Mouse (Mus musculus): Measurements from ENCODE around the gene Sapcd1. TPM values are rescaled to one million over a fixed set of nuclear protein-coding genes. Genes with fewer than 3 reads are reported as not detected.

The Sapcd1 gene
- polyA plus RNA-seq, 1 experiment from 2014 or later, result 2.5 TPM

DNA sequence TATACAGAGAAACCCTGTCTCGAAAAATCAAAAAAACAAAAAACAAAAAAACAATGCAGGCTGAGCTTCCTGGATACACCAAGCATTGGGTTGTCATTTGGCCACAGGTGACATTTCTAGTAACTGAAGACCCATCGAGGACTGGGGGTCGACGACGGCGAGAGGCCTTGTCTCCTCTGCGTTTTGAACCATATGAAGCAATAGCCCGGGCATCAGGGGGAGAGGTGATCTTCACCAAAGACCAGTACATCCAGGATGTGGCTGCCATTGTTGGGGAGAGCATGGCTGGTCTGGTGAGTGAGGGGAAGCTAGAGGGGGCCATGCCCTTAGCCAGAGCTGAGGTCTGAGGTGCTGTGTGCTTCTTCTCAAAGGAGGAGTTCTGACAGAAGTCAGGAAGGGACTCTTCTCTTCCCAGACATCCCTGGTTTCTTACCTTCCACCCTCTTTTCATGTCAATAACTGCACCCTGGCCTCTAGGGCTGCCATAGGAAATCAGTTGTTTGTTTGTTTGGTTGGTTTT, 5.2 kb downstream of the Sapcd1 start:
- Histone ChIP-seq H3K36me3 (peaks cover 6% of the 10 kb centered on the region; the same call in 1 of the 2 replicates), H3K4me2 (no peak overlapping the region), H3K9ac (no peak overlapping the region), H3K27me3 (no peaks in the 10 kb centered on the region), H3K4me1 (replicated peaks) (peaks cover 22% of the 10 kb centered on the region), H3K4me3 (no peak overlapping the region), H3K27ac (no peak overlapping the region), H3K9me3 (no peaks in the 10 kb centered on the region)
- 93% methylated on average over 8 of the region's 8 CpGs for WGBS
- ATAC-seq (ENCODE audit: low FRiP score), result no peak

DNA sequence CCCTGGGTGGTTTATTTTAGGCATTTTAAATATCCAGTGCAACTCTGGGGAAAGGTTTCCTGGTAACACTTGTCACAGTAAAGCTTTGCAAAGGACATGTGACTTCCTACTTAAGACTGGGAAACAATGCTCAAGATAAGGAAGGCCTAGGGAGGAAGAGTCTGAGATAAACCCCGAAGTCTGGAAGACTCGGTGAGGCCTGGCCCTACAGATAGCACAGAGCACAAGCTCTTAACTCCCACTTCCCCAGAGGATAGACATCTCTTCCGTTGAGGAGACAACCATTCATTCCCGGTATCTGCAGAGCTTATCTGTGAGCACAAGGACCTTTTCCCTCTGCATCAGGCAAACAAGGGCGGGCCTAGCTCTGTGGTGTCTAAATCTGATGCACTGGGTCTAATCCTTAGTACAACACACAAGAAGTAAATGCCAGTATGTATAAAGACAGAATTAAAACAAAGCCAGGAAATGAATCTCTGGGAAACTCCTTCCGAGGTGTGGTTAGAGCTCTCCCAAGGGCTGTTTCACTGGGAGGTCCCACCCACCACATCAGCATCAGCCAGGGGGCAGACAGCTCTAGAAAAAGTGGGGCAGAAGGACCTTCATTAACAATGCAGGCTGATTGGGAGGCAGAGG, 5.9 kb downstream of the Sapcd1 start:
- Histone ChIP-seq H3K27ac (no peak overlapping the region; the same call in 1 of the 2 replicates), H3K4me3 (no peak overlapping the region), H3K36me3 (peaks cover 12% of the 10 kb centered on the region), H3K4me1 (replicated peaks) (peaks cover 16% of the 10 kb centered on the region), H3K4me2 (no peak overlapping the region), H3K9ac (no peak overlapping the region), H3K27me3 (no peaks in the 10 kb centered on the region), H3K9me3 (no peaks in the 10 kb centered on the region)
- no peak for ATAC-seq (ENCODE audit: low FRiP score)
- 65% methylated on average over 6 of the region's 6 CpGs for WGBS

DNA sequence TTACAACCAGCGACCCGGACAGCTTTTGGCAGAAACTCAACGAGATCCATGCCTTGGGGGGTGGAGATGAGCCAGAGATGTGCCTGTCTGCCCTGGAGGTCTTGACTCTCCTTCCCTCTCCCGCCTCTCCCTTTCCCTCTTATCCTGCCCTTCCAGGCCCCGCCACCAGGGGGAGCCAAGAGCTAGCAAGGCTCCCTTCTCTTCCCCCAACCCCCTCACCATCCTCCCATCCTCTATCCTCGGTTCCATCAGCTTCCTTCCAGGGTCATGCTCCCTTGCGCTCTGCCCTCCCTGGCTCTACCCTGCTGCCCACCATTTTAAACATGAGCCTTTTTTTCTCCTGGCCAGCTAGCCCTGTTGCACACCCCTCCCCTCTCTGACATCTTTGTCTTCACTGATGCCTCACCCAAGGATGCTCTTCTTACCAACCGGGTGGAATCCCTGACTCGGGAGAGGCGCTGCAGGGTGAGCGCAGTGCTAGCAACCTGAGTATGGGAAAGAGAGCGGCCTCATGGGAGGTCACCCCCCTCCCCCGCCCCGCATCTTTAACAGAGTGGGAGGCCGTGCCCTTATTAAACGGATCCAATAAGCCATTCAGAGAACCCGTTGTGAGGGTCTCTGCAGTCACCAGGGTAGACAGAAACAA, 6.5 kb downstream of the Sapcd1 start:
- Histone ChIP-seq H3K4me1 (replicated peaks) (peaks cover 18% of the 10 kb centered on the region), H3K9me3 (no peaks in the 10 kb centered on the region), H3K27me3 (no peaks in the 10 kb centered on the region), H3K36me3 (peaks cover 19% of the 10 kb centered on the region), H3K4me3 (no peak overlapping the region), H3K4me2 (peak overlapping the region; percentile 31), H3K27ac (peak overlapping the region; percentile 26; the same call in 1 of the 2 replicates), H3K9ac (0 out of 2 replicates have a peak overlapping the region, but pooled peaks have one; percentile 39)
- 5% methylated on average over 17 of the region's 17 CpGs for WGBS
- ATAC-seq (ENCODE audit: low FRiP score), result peak; percentile 30; the same call in 1 of the 2 replicates

DNA sequence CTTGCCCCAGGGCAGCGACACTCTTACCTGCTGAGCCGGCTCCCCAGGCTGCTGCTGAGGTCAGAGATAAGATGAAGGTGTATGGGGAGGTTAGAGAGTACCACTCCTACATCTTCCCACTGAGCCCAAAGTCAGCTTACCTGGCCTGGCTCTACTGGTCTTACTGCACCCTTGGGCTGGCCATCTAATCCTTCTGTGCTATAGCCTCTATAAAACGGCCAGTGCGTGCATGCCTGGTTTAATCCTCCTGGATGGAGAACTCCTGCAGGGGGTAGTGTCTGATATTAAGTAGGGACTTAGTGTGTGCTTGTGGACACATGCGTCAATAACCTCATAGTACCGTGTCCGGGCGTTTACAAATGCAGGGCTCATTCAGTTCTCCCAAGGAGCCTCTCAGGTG, 7.3 kb downstream of the Sapcd1 start:
- no peak overlapping the region for H3K4me3 ChIP-seq
- no peaks in the 10 kb centered on the region for H3K27me3 ChIP-seq
- H3K4me1 ChIP-seq (replicated peaks), result peaks cover 19% of the 10 kb centered on the region
- 94% methylated on average over 8 of the region's 8 CpGs for WGBS
- H3K4me2 ChIP-seq, result no peak overlapping the region
- no peak for ATAC-seq (ENCODE audit: low FRiP score)
- no peaks in the 10 kb centered on the region for H3K9me3 ChIP-seq
- H3K36me3 ChIP-seq, result peaks cover 27% of the 10 kb centered on the region
- H3K27ac ChIP-seq, result no peak overlapping the region
- no peak overlapping the region for H3K9ac ChIP-seq

DNA sequence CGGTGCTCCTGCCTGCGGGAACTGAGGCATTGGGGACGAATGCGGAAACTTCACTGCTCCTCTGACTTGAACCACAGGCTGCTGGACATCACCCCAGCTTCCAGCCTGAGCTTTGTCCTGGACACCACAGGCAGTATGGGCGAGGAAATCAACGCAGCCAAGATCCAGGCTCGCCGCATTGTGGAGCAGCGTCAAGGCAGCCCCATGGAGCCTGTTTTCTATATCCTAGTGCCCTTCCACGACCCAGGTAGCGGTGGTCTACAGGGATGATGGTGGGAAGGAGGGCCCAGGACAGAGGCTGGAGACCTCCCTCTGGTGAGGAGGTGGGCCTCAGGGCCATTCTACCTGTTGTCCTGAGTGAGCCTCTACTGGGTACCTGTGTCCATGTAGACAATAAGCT, 7.9 kb downstream of the Sapcd1 start:
- 80% methylated on average over 11 of the region's 11 CpGs for WGBS
- Histone ChIP-seq H3K4me3 (no peak overlapping the region), H3K9ac (no peak overlapping the region), H3K4me1 (replicated peaks) (peaks cover 19% of the 10 kb centered on the region), H3K27ac (no peak overlapping the region), H3K4me2 (no peak overlapping the region), H3K9me3 (no peaks in the 10 kb centered on the region), H3K27me3 (no peaks in the 10 kb centered on the region), H3K36me3 (peaks cover 33% of the 10 kb centered on the region)
- no peak for ATAC-seq (ENCODE audit: low FRiP score)

DNA sequence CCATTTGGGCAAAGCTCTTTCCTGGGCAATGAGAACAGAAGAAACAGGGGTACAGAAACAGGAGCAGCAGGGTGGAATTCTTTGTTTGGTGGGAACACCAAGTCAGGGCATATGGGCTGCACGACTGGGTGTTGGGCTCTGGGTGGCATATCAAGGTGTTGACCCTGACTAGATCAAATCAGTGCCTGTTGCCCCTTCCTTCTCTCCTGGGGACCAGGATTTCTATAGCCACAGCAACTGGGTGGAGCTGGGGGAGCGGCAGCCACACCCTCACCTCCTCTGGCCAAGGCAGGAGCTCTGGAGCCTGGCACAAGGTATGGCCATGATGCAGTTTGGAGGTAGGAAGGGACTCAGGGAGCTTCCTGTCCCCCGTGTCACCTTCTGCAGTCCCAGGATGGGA, 9.6 kb downstream of the Sapcd1 start:
- 89% methylated on average over 3 of the region's 3 CpGs for WGBS
- Histone ChIP-seq H3K4me3 (no peak overlapping the region), H3K27me3 (no peaks in the 10 kb centered on the region), H3K4me2 (no peak overlapping the region), H3K27ac (no peak overlapping the region), H3K4me1 (replicated peaks) (peaks cover 19% of the 10 kb centered on the region), H3K9ac (peak overlapping the region; percentile 5; the same call in 1 of the 2 replicates), H3K9me3 (no peaks in the 10 kb centered on the region), H3K36me3 (peaks cover 50% of the 10 kb centered on the region)
- no peak for ATAC-seq (ENCODE audit: low FRiP score)

DNA sequence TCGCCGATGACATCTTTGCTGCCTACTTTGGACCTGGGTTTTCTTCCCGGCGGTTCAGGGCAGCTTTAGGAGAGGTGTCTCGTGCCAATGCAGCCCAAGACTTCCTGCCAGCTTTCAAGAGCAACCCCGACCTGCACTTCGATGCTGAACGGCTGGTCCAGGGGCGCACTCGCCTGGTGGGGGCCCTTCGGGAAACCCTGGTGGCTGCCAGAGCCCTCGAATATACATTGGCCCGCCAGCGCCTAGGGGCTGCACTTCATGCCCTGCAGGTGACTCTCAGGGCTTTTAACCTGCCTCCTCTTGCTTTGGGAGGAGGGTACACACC, 10.1 kb downstream of the Sapcd1 start:
- Histone ChIP-seq H3K9me3 (no peaks in the 10 kb centered on the region), H3K4me3 (no peak overlapping the region), H3K27me3 (no peaks in the 10 kb centered on the region), H3K36me3 (peaks cover 55% of the 10 kb centered on the region), H3K27ac (no peak overlapping the region), H3K9ac (no peak overlapping the region), H3K4me2 (no peak overlapping the region), H3K4me1 (replicated peaks) (peaks cover 19% of the 10 kb centered on the region)
- 75% methylated on average over 14 of the region's 14 CpGs for WGBS
- ATAC-seq (ENCODE audit: low FRiP score), result no peak

DNA sequence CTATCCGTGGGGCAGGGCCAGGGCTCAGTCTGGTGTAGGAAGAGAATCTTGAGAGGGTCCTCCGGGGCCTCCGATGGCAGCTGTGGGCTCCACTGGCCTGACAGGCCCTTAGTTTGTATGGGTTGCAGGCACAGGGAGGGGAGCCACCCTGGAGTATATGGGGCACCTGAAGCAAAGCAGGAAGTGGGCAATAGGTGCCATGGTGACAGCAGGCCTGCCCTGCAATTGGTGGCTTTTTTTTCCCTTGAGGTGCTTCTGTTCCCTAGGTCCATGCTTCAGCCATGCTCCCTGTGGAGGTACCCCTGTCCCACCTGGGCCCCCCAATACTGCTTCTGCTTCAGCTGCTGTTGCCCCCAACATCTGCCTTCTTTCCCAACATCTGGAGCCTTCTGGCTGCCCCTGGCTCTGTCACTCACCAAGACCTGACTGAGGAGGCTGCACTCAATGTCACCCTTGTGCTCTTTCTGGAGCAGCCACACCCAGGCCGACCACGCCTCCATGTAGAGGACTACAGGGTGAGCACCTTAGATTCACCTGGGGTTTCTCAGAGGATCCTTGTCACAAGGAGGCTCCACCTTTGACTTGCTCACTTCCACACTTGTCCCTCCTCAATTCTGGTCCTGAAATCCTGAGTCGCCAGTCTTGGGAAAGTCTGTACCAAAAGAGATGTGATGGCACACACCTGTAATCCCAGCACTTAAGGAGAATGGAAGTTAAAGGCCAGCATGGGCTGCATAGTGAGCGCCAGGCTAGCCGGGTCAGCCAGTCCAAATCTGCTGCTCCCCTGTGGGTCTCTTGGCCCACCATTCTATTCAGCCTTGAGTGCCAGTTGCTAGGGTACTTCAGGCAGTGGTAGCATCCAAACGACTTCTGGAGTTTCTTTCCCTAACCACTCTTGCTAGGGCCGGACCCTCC, 10.8 kb downstream of the Sapcd1 start:
- WGBS, result 82% methylated on average over 10 of the region's 10 CpGs
- no peak overlapping the region for H3K9ac ChIP-seq
- H3K4me2 ChIP-seq, result no peak overlapping the region
- H3K36me3 ChIP-seq, result peaks cover 62% of the 10 kb centered on the region
- H3K4me1 ChIP-seq (replicated peaks), result peaks cover 19% of the 10 kb centered on the region
- H3K27me3 ChIP-seq, result no peaks in the 10 kb centered on the region
- no peak overlapping the region for H3K27ac ChIP-seq
- no peak overlapping the region for H3K4me3 ChIP-seq
- 0 out of 2 replicates have a peak, but pooled peaks have one; percentile 6 for ATAC-seq (ENCODE audit: low FRiP score)
- H3K9me3 ChIP-seq, result no peaks in the 10 kb centered on the region

DNA sequence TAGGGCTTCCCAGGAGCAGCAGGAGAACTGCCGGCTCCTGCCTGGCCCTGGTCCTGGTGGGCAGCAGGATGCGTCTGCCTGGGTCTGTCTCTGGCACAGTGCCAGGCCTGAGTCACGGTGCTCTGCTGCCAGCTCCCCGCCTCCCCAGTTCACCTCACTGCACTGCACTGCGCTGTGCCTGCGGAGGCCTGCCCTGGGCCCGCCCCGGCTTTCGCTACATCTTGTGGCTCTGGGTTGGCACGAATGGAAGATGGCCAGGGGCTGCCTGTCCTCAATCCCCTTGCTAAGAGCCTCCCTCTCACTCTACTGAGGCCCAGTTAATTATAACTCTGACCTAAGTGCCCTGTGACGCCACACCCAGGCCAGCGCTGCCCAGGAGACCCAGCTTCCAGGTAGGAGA, 11.4 kb downstream of the Sapcd1 start, which contains the start of gene Vwa7:
Gene Vwa7 (plus strand): TSS at position 204 of the 400 bp plus-strand sequence.
- H3K27me3 ChIP-seq, result no peaks in the 10 kb centered on the region
- 59% methylated on average over 12 of the region's 12 CpGs for WGBS
- peak; percentile 69 for ATAC-seq (ENCODE audit: low FRiP score)
- H3K4me2 ChIP-seq, result no peak within 1 kb of the TSS
- H3K27ac ChIP-seq, result no peak within 1 kb of the TSS
- no peaks in the 10 kb centered on the region for H3K9me3 ChIP-seq
- peaks cover 68% of the 10 kb centered on the region for H3K36me3 ChIP-seq
- H3K4me3 ChIP-seq, result no peak within 1 kb of the TSS
- H3K4me1 ChIP-seq (replicated peaks), result peaks cover 14% of the 10 kb centered on the region
- no peak within 1 kb of the TSS for H3K9ac ChIP-seq

DNA sequence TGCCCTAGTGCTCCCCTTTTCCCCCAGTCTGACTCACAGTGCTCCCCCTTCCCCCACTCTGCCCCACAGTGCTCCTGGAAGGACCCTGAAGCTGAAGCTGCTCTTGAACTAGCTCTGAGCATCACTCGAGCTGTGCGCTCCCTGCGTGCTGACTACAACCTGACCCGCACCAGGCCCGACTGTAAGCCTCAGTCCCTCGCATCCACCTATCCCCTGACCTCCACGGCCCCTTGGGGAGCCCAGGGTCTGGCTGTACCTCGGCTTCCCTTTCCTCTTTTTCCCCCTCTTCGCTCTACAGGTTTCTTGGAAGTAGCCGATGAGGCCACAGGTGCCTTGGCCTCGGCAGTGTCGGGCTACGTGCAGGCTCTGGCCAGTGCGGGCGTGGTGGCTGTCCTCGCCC, 12.5 kb downstream of the Sapcd1 start:
- no peaks in the 10 kb centered on the region for H3K9me3 ChIP-seq
- H3K4me1 ChIP-seq (replicated peaks), result peaks cover 10% of the 10 kb centered on the region
- no peak overlapping the region for H3K9ac ChIP-seq
- H3K36me3 ChIP-seq, result peaks cover 79% of the 10 kb centered on the region
- no peak overlapping the region for H3K4me3 ChIP-seq
- no peaks in the 10 kb centered on the region for H3K27me3 ChIP-seq
- no peak for ATAC-seq (ENCODE audit: low FRiP score)
- H3K27ac ChIP-seq, result no peak overlapping the region
- no peak overlapping the region for H3K4me2 ChIP-seq
- 93% methylated on average over 16 of the region's 16 CpGs for WGBS

DNA sequence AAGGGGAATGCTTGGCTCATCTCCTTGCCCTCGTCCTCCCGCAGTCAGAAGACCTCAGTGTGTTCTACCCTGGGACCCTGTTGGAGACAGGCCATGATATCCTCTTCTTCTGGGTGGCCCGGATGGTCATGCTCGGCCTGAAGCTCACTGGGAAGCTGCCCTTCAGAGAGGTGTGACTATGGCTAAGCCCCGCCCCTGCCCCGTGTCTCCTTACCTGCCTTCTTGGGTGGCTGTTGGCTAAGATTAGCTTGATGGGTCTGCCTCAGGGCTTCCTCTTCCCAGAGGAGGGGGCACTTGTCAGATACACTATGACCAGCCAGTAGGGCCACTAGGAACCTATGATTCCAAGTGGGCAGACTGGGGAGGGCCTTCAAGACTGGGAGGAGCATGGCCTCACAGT, 14.6 kb downstream of the Sapcd1 start:
- no peak overlapping the region for H3K4me3 ChIP-seq
- no peaks in the 10 kb centered on the region for H3K27me3 ChIP-seq
- peaks cover 10% of the 10 kb centered on the region for H3K4me1 ChIP-seq (replicated peaks)
- 80% methylated on average over 6 of the region's 6 CpGs for WGBS
- no peak for ATAC-seq (ENCODE audit: low FRiP score)
- H3K9ac ChIP-seq, result no peak overlapping the region
- H3K4me2 ChIP-seq, result no peak overlapping the region
- H3K27ac ChIP-seq, result no peak overlapping the region
- no peaks in the 10 kb centered on the region for H3K9me3 ChIP-seq
- peaks cover 96% of the 10 kb centered on the region for H3K36me3 ChIP-seq

DNA sequence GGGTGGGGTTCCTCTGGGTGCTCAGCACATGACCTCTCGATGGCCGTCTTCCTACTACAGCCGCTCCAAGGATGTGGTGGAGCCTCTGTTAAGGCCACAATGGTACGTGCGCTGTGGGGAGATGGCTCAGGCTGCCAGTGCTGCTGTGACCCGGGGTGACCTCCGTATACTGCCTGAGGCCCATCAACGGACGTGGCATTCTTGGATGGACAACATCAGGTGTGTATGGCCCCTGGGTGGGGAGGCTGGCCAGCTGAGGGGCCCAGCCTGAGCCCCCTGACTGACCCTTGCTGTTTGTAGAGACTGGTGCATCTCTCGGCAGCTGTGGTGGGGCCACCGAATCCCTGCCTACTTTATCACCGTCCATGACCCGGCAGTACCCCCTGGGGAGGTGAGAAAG, 15.4 kb downstream of the Sapcd1 start:
- no peaks in the 10 kb centered on the region for H3K27me3 ChIP-seq
- no peak overlapping the region for H3K4me2 ChIP-seq
- no peak overlapping the region for H3K27ac ChIP-seq
- H3K9me3 ChIP-seq, result no peaks in the 10 kb centered on the region
- H3K4me1 ChIP-seq (replicated peaks), result peaks cover 10% of the 10 kb centered on the region
- no peak for ATAC-seq (ENCODE audit: low FRiP score)
- H3K4me3 ChIP-seq, result no peak overlapping the region
- no peak overlapping the region for H3K9ac ChIP-seq
- peaks cover 99% of the 10 kb centered on the region for H3K36me3 ChIP-seq
- 92% methylated on average over 13 of the region's 13 CpGs for WGBS
